Comparison of ENCODE assay signal across 27 mouse cellular contexts in the genomic region with DNA sequence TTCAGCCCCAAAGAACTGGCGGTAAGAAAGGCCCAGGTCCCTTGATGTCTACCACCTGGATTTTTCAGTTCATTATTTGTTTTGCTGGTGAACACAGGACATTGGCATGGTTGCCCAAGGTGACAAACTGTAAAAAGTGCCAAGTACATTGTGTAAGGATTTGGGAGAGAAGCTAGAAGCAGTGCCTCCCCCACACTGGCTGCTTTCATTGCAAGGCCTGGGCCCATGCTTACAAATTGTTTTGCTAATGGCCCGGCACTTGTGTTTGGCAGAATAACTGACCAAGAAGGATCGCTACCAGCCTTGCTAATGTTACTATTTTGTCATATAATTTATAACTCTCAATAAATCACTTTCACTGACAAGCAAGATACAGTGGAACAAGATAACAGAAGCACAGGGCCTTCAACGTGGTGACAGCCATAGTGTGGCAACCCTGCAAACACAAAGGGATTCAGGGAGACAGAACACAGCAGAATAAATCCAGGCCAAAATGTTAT. TPM values are rescaled to one million over a fixed set of nuclear protein-coding genes. Genes with fewer than 3 reads are reported as not detected.
DNase-seq lines count a peak whose midpoint lies in the region; ATAC-seq and TF ChIP-seq lines count a peak whose summit lies in the region.
"Had no signal": no experiment of that assay in that cellular context is flagged by ENCODE, and none has a peak within 500 bp of the region (broad histone marks: within the 10 kb centered on the region; RNA-seq: fewer than 3 reads in every experiment).

No protein-coding gene starts in this region.

- WGBS in midbrain, embryonic 11.5 days, result 89% methylated on average over 4 of the region's 4 CpGs
- 78% methylated on average over 4 of the region's 4 CpGs for WGBS in midbrain, postnatal 0 days

- no peak for TF ChIP-seq CTCF in midbrain, postnatal 0 days (IDR thresholded peaks at IDR 0.05)

- H3K4me3 ChIP-seq in midbrain, embryonic 11.5 days (ENCODE audit: low read depth, low read length), result no peak overlapping the region
- H3K4me3 ChIP-seq in midbrain, postnatal 0 days (ENCODE audit: low read depth, low read length), result no peak overlapping the region
- H3K4me3 ChIP-seq: embryonic facial prominence, embryonic 15.5 days; erythroblast, embryonic 14.5 days; heart, adult 2 months; heart, embryonic 12.5 days; hindbrain, embryonic 12.5 days had no signal

- no peaks in the 10 kb centered on the region for H3K4me1 ChIP-seq in midbrain, embryonic 11.5 days (ENCODE audit: control insufficient read depth, insufficient read depth, low read length)
- no peaks in the 10 kb centered on the region for H3K4me1 ChIP-seq in midbrain, postnatal 0 days (ENCODE audit: insufficient read depth, low read length)
- H3K4me1 ChIP-seq: embryonic facial prominence, embryonic 15.5 days; heart, embryonic 12.5 days; hindbrain, embryonic 12.5 days had no signal

- no peaks in the 10 kb centered on the region for H3K9me3 ChIP-seq in midbrain, embryonic 11.5 days (ENCODE audit: control insufficient read depth, low read length)
- H3K9me3 ChIP-seq in midbrain, postnatal 0 days (ENCODE audit: low read length), result no peaks in the 10 kb centered on the region
- H3K9me3 ChIP-seq: embryonic facial prominence, embryonic 15.5 days; heart, embryonic 12.5 days; hindbrain, embryonic 12.5 days had no signal

- peak; percentile 40 for DNase-seq in heart, adult 11 months
- no peak for DNase-seq in heart, postnatal 36 days
- DNase-seq in midbrain, embryonic 11.5 days (ENCODE audit: low spot score, missing footprints), result peak; percentile 17
- DNase-seq in midbrain, postnatal 0 days (ENCODE audit: low spot score), result no peak
- DNase-seq in adrenal gland, postnatal 14 days, result peak; percentile 74
- DNase-seq in thymus, postnatal 14 days, result no peak
- no peak for DNase-seq in thymus, postnatal 10 days (ENCODE audit: low spot score in 2 of 2)
- DNase-seq: cerebellum, adult 11 months; cerebellum, adult 8-10 months; cerebellum, postnatal 14 days; embryo, embryonic 11 days; gastrocnemius, postnatal 10 days; heart, adult 2 months; heart, postnatal 4 days had no signal

- H3K27me3 ChIP-seq in midbrain, embryonic 11.5 days (ENCODE audit: control insufficient read depth, insufficient read depth, low read length), result no peaks in the 10 kb centered on the region
- no peaks in the 10 kb centered on the region for H3K27me3 ChIP-seq in midbrain, postnatal 0 days (ENCODE audit: insufficient read depth, low read length)
- H3K27me3 ChIP-seq: embryonic facial prominence, embryonic 15.5 days; heart, embryonic 12.5 days; hindbrain, embryonic 12.5 days had no signal

- no peak overlapping the region for H3K9ac ChIP-seq in midbrain, embryonic 11.5 days (ENCODE audit: low read length)
- H3K9ac ChIP-seq in midbrain, postnatal 0 days (replicated peaks; ENCODE audit: low read length, poor library complexity, severe bottlenecking), result no peak overlapping the region
- H3K9ac ChIP-seq: embryonic facial prominence, embryonic 15.5 days; heart, embryonic 12.5 days; hindbrain, embryonic 12.5 days had no signal

- no peak overlapping the region for H3K4me2 ChIP-seq in midbrain, embryonic 11.5 days
- H3K4me2 ChIP-seq in midbrain, postnatal 0 days (ENCODE audit: low read depth, low read length, poor library complexity, severe bottlenecking), result no peak overlapping the region
- H3K4me2 ChIP-seq: embryonic facial prominence, embryonic 15.5 days; heart, embryonic 12.5 days; hindbrain, embryonic 12.5 days had no signal

- no peak for ATAC-seq in midbrain, embryonic 11.5 days (ENCODE audit: low FRiP score)
- ATAC-seq in midbrain, postnatal 0 days (ENCODE audit: low FRiP score), result no peak
- ATAC-seq: forebrain, embryonic 16.5 days; hindbrain, postnatal 0 days had no signal

- no peaks in the 10 kb centered on the region for H3K36me3 ChIP-seq in midbrain, embryonic 11.5 days (ENCODE audit: control insufficient read depth, insufficient read depth, low read length)
- H3K36me3 ChIP-seq in midbrain, postnatal 0 days (ENCODE audit: insufficient read depth, low read length), result 0 out of 2 replicates have a peak, but pooled peaks cover 3% of the 10 kb centered on the region
- H3K36me3 ChIP-seq: embryonic facial prominence, embryonic 15.5 days; heart, embryonic 12.5 days; hindbrain, embryonic 12.5 days had no signal

- intact Hi-C loops in heart, postnatal 36 days (cut with DNase I), result no loop called here

- no peak overlapping the region for H3K27ac ChIP-seq in midbrain, embryonic 11.5 days (ENCODE audit: low read depth, low read length)
- H3K27ac ChIP-seq in midbrain, postnatal 0 days (ENCODE audit: low read depth, low read length), result no peak overlapping the region
- H3K27ac ChIP-seq: embryonic facial prominence, embryonic 15.5 days; heart, adult 2 months; hindbrain, embryonic 12.5 days; hindbrain, postnatal 0 days had no signal

RNA-seq across cellular contexts. Expression of a gene that starts 53.9 kb away (rescaled TPM):
- not detected for total RNA-seq in heart, postnatal 36 days (2021)
- 0.07 and 0.18 TPM in 2 replicates for polyA plus RNA-seq in midbrain, embryonic 11.5 days (2014; fragmentation: Nextera tagmentation; extraction: Ambion mirVana)
- total RNA-seq in midbrain, postnatal 0 days (2014; rRNA removed), result 0.60 and 0.90 TPM in 2 replicates
- 0.33 and 0.42 TPM in 2 replicates for polyA plus RNA-seq in midbrain, postnatal 0 days (2015; fragmentation: Nextera tagmentation; extraction: Ambion mirVana)
- not detected in 2 replicates for total RNA-seq in adrenal gland, postnatal 14 days (2021)
- total RNA-seq: common myeloid progenitor, adult 5-6 weeks; gastrocnemius, postnatal 10 days; gastrocnemius, postnatal 4 days; heart, adult 2 months; heart, postnatal 4 days; MEL had no signal
- polyA plus RNA-seq: C2C12; embryonic facial prominence, embryonic 11.5 days; embryonic facial prominence, embryonic 15.5 days; erythroblast, embryonic 14.5 days; heart, adult 2 months; heart, embryonic 12.5 days; heart, embryonic 16.5 days; hindbrain, embryonic 12.5 days; intestine, embryonic 14.5 days had no signal

Comparison
In these comparisons a context has a peak if more than half of its experiments do, and no peak if none do; other contexts are left out.
1. DNase-seq: peak in heart, adult 11 months (single experiment), midbrain, embryonic 11.5 days (single experiment) and adrenal gland, postnatal 14 days (single experiment); none in heart, postnatal 36 days (0 of 2), midbrain, postnatal 0 days (single experiment), thymus, postnatal 14 days (single experiment) and thymus, postnatal 10 days (0 of 2).